Comparison of ENCODE assay signal across 22 mouse cellular contexts in the genomic region with DNA sequence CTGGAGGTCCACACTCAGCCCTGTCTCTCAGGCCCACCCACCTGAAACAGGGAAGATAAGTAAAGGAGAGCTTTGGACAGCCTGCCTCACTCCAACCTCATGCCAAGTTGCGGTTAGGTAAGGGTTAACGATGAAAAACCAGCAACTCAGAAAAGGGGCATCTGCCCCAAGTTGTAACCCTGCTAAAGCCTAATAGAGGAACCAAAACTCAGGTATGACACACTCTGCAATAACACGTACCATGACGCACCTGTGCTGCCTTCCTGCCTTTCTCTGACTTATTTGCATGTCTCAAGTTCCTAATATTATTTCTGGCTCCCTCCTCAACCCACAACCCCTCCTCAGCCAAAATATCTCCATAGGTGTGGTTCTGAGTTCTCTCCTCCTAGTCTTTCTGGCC.
"Had no signal": no experiment of that assay in that cellular context is flagged by ENCODE, and none has a peak within 500 bp of the region (broad histone marks: within the 10 kb centered on the region; RNA-seq: fewer than 3 reads in every experiment).

No protein-coding gene starts in this region.

- H3K9me3 ChIP-seq: liver, embryonic 15.5 days; lung, embryonic 15.5 days; midbrain, embryonic 12.5 days; midbrain, embryonic 15.5 days; stomach, embryonic 15.5 days had no signal

- H3K9ac ChIP-seq: limb, embryonic 13.5 days; liver, embryonic 12.5 days; liver, embryonic 15.5 days; lung, embryonic 15.5 days; midbrain, embryonic 12.5 days; midbrain, embryonic 15.5 days; neural tube, embryonic 13.5 days; stomach, embryonic 15.5 days had no signal

- H3K36me3 ChIP-seq: limb, embryonic 10.5 days; limb, embryonic 13.5 days; liver, embryonic 12.5 days; liver, embryonic 15.5 days; lung, embryonic 15.5 days; midbrain, embryonic 12.5 days; midbrain, embryonic 15.5 days; neural tube, embryonic 13.5 days; stomach, embryonic 15.5 days had no signal

- H3K27ac ChIP-seq: limb, embryonic 10.5 days; limb, embryonic 13.5 days; liver, embryonic 12.5 days; liver, embryonic 15.5 days; lung, embryonic 15.5 days; macrophage; midbrain, embryonic 12.5 days; midbrain, embryonic 15.5 days; neural tube, embryonic 13.5 days; stomach, embryonic 15.5 days had no signal

- H3K27me3 ChIP-seq: limb, embryonic 13.5 days; liver, embryonic 12.5 days; liver, embryonic 15.5 days; lung, embryonic 15.5 days; midbrain, embryonic 12.5 days; midbrain, embryonic 15.5 days; neural tube, embryonic 13.5 days; stomach, embryonic 15.5 days had no signal

- H3K4me3 ChIP-seq: limb, embryonic 10.5 days; limb, embryonic 13.5 days; liver, embryonic 12.5 days; liver, embryonic 15.5 days; lung, embryonic 15.5 days; midbrain, embryonic 12.5 days; midbrain, embryonic 15.5 days; myocyte; neural tube, embryonic 13.5 days; stomach, embryonic 15.5 days had no signal

- H3K4me1 ChIP-seq: limb, embryonic 10.5 days; limb, embryonic 13.5 days; liver, embryonic 12.5 days; liver, embryonic 15.5 days; midbrain, embryonic 12.5 days; midbrain, embryonic 15.5 days; neural tube, embryonic 13.5 days had no signal

- H3K4me2 ChIP-seq: limb, embryonic 13.5 days; liver, embryonic 12.5 days; liver, embryonic 15.5 days; lung, embryonic 15.5 days; midbrain, embryonic 12.5 days; midbrain, embryonic 15.5 days; neural tube, embryonic 13.5 days; stomach, embryonic 15.5 days had no signal

- ATAC-seq: intestine, embryonic 16.5 days; liver, embryonic 12.5 days; midbrain, embryonic 15.5 days had no signal

- DNase-seq: kidney, adult 18-20 months; kidney, adult 9 months; kidney, postnatal 14 days; liver; lung, adult 18-20 months; lung, postnatal 14 days; right cerebral cortex, adult 18-20 months; right cerebral cortex, postnatal 14 days; right cerebral cortex, postnatal 4 days; thymus, postnatal 36 days had no signal
